In the genomic region with DNA sequence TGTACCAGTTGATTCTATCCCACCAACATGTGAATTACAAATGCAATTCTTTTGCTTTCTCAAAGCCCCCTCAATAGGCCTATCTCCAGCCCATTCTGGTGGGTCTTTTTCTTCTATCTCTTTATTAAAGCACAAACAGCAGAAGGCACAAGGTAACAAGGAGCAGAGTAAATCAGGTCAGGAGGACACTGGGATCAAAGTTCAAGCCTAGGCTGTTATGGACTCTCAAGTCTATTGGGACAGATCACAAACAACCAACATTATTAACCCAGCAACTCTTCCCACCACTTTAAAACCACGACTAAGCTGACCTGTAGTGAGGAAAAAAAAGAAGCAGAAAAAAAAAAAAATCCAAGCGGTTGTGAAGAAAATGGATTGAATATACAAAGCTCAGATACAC, we compare ENCODE assay signal across 9 mouse cellular contexts. TPM values are rescaled to one million over a fixed set of nuclear protein-coding genes. Genes with fewer than 3 reads are reported as not detected.
DNase-seq lines count a peak whose midpoint lies in the region; ATAC-seq and TF ChIP-seq lines count a peak whose summit lies in the region.
"Had no signal": no experiment of that assay in that cellular context is flagged by ENCODE, and none has a peak within 500 bp of the region (broad histone marks: within the 10 kb centered on the region; RNA-seq: fewer than 3 reads in every experiment).

No protein-coding gene starts in this region.

- H3K9ac ChIP-seq in hindbrain, postnatal 0 days (replicated peaks; ENCODE audit: low read length): no peak overlapping the region
- H3K9ac ChIP-seq in midbrain, embryonic 12.5 days (replicated peaks): no peak overlapping the region

- no peak for TF ChIP-seq CTCF in kidney, adult 2 months (conservative IDR thresholded peaks at IDR 0.05; ENCODE audit: insufficient read depth, insufficient read length, low read depth, low read length)
- TF ChIP-seq CTCF in hindbrain, postnatal 0 days (IDR thresholded peaks at IDR 0.05; ENCODE audit: low read depth): no peak

- no peak for TF ChIP-seq POLR2A in kidney, adult 2 months (IDR thresholded peaks at IDR 0.05; ENCODE audit: low read depth, low read length)

- no peaks in the 10 kb centered on the region for H3K27me3 ChIP-seq in kidney, adult 2 months (replicated peaks; ENCODE audit: control insufficient read depth, insufficient read depth, low read length)
- H3K27me3 ChIP-seq in hindbrain, postnatal 0 days (ENCODE audit: insufficient read depth, low read length): no peaks in the 10 kb centered on the region
- H3K27me3 ChIP-seq in midbrain, embryonic 12.5 days: no peaks in the 10 kb centered on the region

- H3K4me3 ChIP-seq in kidney, adult 2 months (ENCODE audit: insufficient read depth, low read depth, low read length): peak overlapping the region; percentile 99; the same call in 1 of the 2 replicates
- H3K4me3 ChIP-seq in brown adipose tissue, adult 24 weeks (ENCODE audit: insufficient read depth, low read depth, low read length): peak overlapping the region; percentile 98
- peak overlapping the region; percentile 60; the same call in 1 of the 2 replicates for H3K4me3 ChIP-seq in hindbrain, postnatal 0 days (ENCODE audit: low read length)
- 0 out of 2 replicates have a peak overlapping the region, but pooled peaks have one; percentile 65 for H3K4me3 ChIP-seq in midbrain, embryonic 12.5 days

- 5% methylated on average over 2 of the region's 2 CpGs for WGBS in kidney, adult 2 months
- 30% methylated on average over 2 of the region's 2 CpGs for WGBS in hindbrain, postnatal 0 days
- 46% methylated on average over 2 of the region's 2 CpGs for WGBS in midbrain, embryonic 12.5 days

- H3K4me1 ChIP-seq in kidney, adult 2 months (ENCODE audit: control insufficient read depth, insufficient read depth, low read length): peaks cover 3% of the 10 kb centered on the region; the same call in 1 of the 2 replicates
- no peaks in the 10 kb centered on the region for H3K4me1 ChIP-seq in brown adipose tissue, adult 24 weeks (ENCODE audit: control insufficient read depth, insufficient read depth, insufficient read length, low read length)
- H3K4me1 ChIP-seq in hindbrain, postnatal 0 days (ENCODE audit: insufficient read depth, low read length): no peaks in the 10 kb centered on the region
- peaks cover 3% of the 10 kb centered on the region; the same call in 1 of the 2 replicates for H3K4me1 ChIP-seq in midbrain, embryonic 12.5 days

- no peak for ATAC-seq in hindbrain, postnatal 0 days
- no peak for ATAC-seq in midbrain, embryonic 12.5 days (ENCODE audit: low FRiP score, low read depth)
- ATAC-seq: Patski had no signal

- no peaks in the 10 kb centered on the region; the same call in 1 of the 2 replicates for H3K36me3 ChIP-seq in kidney, adult 2 months (ENCODE audit: control insufficient read depth, insufficient read depth, low read length)
- no peaks in the 10 kb centered on the region for H3K36me3 ChIP-seq in hindbrain, postnatal 0 days (ENCODE audit: insufficient read depth, low read length)
- peaks cover 16% of the 10 kb centered on the region for H3K36me3 ChIP-seq in midbrain, embryonic 12.5 days

- no peaks in the 10 kb centered on the region for H3K9me3 ChIP-seq in hindbrain, postnatal 0 days (ENCODE audit: low read length)
- H3K9me3 ChIP-seq in midbrain, embryonic 12.5 days: no peaks in the 10 kb centered on the region

- H3K4me2 ChIP-seq in hindbrain, postnatal 0 days (ENCODE audit: low read depth, low read length): peak overlapping the region; percentile 60
- H3K4me2 ChIP-seq in midbrain, embryonic 12.5 days (replicated peaks): peak overlapping the region; percentile 61; the same call in 1 of the 2 replicates

- H3K27ac ChIP-seq in kidney, adult 2 months (ENCODE audit: insufficient read depth, low read depth, low read length): no peak overlapping the region
- H3K27ac ChIP-seq in brown adipose tissue, adult 24 weeks (replicated peaks; ENCODE audit: low read depth, low read length): no peak overlapping the region
- H3K27ac ChIP-seq in hindbrain, postnatal 0 days: no peak overlapping the region
- no peak overlapping the region for H3K27ac ChIP-seq in midbrain, embryonic 12.5 days (replicated peaks)

- DNase-seq in kidney, adult 2 months: peak; percentile 65
- DNase-seq in kidney, postnatal 4 days: no peak
- no peak for DNase-seq in hindbrain, postnatal 0 days (ENCODE audit: low spot score)
- DNase-seq in adrenal gland, postnatal 25 days: no peak
- no peak for DNase-seq in right cerebral cortex, adult 18-20 months
- no peak for DNase-seq in layer of hippocampus, adult 9-11 months

RNA-seq across cellular contexts. Expression of gene Lamp2, which starts 1.4 kb away (rescaled TPM):
- polyA plus RNA-seq in kidney, adult 2 months (2012; rRNA removed): 312 and 353 TPM in 2 replicates
- 115 and 142 TPM in 2 replicates for polyA plus RNA-seq in brown adipose tissue, adult 24 weeks (2012; ENCODE audit: insufficient read depth, insufficient read length, missing spikeins)
- total RNA-seq in hindbrain, postnatal 0 days (2014; rRNA removed): 56.5 and 64.3 TPM in 2 replicates
- 79.8 and 84.8 TPM in 2 replicates for polyA plus RNA-seq in hindbrain, postnatal 0 days (2015; fragmentation: Nextera tagmentation; extraction: Ambion mirVana)
- 66.9 and 68.4 TPM in 2 replicates for polyA plus RNA-seq in midbrain, embryonic 12.5 days (2016; fragmentation: Nextera tagmentation; extraction: Ambion mirVana)
- total RNA-seq in adrenal gland, postnatal 25 days (2021): 251 and 254 TPM in 2 replicates
